Mouse (Mus musculus) erythroblast, embryonic 14.5 days (primary cell): ENCODE results near the gene Gtf2ird1.

Source experiments
- GATA1 ChIP-seq: IDR thresholded peaks from 2 replicates; pipeline ENCODE4 v1.6.1; 2012; ENCODE audit warnings: low read length, inconsistent platforms, mixed read lengths
- TAL1 ChIP-seq: IDR thresholded peaks from 3 replicates; pipeline ENCODE4 v1.6.1; 2012; ENCODE audit warnings: low read length, inconsistent platforms, mixed read lengths

DNA sequence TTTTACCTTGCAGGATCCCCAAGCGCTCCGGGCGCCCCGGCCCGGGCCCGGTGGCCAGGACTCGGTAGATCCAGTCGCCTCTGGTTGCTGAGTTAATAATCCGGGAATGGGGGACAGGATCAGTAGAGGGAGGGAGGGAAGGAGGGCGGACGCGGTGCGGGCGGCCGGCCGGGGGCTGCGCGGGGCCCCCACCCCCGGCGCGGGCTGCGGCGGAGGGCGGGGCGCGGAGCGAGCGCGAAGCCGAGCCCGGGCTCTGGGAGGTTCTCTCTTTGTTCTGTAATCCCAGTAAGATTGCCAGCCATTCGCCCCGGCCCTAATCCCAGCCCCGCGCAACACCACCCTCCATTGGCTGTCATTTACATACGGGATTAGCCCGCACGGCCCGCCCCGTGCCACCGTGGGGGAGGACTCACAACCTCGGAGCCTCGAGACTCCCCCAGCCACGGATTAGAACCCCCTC lies at the start of gene Gtf2ird1:
- TF ChIP-seq TAL1 = no peak
- no peak for TF ChIP-seq GATA1
